Mouse (Mus musculus) B cell, adult 62 days (primary cell): ENCODE results near the gene Eef2. TPM values are rescaled to one million over a fixed set of nuclear protein-coding genes. Genes with fewer than 3 reads are reported as not detected.

ENCODE experiments used
- total RNA-seq: library from RNA; stranded (reverse); gene quantifications from 4 replicates; pipeline ENCODE4 v1.2.4, GENCODE M21; 2023

Gene Eef2
- total RNA-seq, result 1,970 to 2,090 TPM (median 2,027 TPM) in 4 replicates

GRCm38 (mm10) chr10:81176466-81177271, at the start of gene Eef2:
Eef2 (plus strand) TSS chr10:81176631.

GRCm38 (mm10) chr10:81134966-81135681, 41.3 kb upstream of the Eef2 start, which contains the start of gene Zbtb7a:
Zbtb7a (plus strand) TSS chr10:81135220.

GRCm38 (mm10) chr10:81167200-81168086, 9.0 kb upstream of the Eef2 start, which contains the start of gene Pias4:
Pias4 (minus strand) TSS chr10:81167923.

DNA sequence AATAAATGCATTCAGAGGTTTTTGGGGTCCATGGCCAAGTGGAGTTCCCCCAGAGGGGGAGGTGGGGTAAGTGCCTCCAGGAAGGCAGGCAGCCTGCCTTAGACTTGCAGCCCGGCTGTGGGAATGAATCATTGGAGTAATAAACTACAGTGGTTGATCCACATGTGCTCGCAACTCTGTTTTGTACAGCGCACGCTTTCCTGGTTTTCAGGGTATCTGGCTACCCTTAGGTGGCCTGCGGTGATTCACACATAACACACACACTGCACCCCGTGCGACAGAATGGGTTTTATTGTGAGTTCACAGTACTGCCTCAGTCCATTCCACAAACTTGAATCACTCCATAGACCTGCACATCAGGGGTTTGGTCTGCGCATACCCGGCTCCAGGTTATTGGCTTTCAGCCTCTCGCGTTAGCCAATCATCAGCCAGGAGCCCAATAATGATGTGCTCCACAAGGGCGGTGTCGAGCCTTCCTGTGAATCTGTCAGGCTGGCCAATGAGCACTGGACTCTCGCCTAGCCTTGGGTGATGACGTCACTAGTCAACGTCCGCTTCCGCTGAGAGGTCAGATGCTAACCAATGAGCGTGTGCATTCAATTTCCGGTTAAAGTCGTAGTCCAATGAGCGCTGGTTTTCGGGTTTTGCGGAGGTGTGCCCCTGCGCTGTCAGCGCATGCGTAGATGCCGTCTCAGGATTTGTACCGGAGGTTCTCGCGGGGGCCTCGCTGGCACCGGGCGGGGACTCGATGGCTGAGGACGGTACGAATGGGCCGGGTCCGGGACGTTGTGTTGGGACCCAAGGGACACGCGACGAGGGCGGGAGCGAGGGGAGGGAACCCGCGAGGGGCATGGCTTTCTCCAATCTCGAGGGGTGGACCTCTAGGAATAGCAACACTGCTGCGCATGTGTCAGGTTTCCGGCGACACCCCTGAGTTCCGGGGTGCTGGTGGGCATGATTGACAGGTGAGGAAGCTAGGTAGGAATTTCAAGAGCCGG, 6.2 kb downstream of the Eef2 start, which contains the start of gene Dapk3:
Gene Dapk3, plus strand, starts transcription at position 670 of the 998 bp plus-strand sequence.

DNA sequence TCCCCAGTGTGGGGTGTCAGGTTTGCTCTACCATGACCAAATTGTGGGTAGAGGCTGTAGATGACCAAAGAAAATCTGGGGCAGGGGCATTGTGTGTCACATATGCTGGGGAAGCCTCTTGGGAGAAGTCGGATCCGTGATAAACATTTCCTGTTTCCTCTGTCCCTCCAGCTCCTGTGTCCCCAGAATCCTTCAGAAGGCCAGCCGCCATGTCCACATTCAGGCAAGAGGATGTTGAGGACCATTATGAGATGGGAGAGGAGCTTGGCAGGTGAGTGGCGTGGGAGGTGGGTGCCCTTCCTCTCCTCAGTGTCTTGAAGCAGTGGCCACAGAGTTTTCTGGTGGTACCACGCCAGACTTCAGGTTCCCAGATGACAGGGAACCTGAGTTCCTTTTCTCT, 7.4 kb downstream of the Eef2 start, which contains the start of gene 4930442H23Rik:
Gene 4930442H23Rik, minus strand, starts transcription at position 45 of the 400 bp plus-strand sequence.

DNA sequence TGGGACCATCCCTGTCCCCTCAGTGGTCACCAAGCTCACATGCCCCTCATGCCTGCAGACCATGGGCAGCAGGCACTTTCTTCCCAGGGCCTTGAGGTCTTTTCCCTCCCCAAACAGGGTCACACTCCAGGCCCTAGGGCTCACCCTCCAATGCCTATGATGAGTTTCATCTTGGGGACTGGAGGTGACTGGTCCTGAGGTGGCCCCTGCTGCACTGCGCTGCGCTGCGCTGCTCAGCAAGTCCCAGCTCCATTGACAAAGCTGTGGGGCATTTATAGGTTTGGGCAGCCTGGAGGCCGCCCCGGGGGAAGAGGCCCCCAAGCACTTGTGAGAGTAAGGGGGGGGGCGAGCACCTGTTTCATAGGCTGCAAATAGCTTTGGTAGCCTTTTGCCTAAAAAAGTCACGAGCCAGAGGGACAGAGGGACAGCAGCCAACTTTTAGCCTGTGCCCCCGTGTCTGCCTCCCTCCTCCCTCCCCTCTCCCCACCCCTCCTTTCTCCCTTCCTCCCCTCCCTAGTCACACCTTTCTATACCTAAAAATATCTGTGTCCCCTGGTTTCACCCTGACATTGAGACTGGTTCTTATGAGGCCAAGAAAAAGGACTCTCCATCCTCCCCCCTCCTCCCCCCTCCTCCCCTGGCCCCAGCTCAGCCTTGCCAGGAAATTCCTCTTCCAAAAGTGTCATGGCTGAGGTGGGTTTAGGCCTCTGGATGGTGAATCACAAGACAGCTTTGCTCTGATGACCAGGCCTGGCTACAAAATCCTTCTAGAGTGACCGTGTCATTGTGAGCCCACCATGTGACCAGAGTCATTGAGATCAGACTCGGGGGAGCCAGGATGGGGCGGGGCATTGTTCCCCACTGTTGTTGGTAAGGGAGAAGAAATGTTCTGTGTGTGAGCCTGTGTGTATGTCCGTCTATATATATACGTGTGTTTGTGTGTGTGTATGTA, 25.7 kb downstream of the Eef2 start, which contains the start of gene Nmrk2:
Gene Nmrk2, minus strand, starts transcription at position 245 of the 952 bp plus-strand sequence.

DNA sequence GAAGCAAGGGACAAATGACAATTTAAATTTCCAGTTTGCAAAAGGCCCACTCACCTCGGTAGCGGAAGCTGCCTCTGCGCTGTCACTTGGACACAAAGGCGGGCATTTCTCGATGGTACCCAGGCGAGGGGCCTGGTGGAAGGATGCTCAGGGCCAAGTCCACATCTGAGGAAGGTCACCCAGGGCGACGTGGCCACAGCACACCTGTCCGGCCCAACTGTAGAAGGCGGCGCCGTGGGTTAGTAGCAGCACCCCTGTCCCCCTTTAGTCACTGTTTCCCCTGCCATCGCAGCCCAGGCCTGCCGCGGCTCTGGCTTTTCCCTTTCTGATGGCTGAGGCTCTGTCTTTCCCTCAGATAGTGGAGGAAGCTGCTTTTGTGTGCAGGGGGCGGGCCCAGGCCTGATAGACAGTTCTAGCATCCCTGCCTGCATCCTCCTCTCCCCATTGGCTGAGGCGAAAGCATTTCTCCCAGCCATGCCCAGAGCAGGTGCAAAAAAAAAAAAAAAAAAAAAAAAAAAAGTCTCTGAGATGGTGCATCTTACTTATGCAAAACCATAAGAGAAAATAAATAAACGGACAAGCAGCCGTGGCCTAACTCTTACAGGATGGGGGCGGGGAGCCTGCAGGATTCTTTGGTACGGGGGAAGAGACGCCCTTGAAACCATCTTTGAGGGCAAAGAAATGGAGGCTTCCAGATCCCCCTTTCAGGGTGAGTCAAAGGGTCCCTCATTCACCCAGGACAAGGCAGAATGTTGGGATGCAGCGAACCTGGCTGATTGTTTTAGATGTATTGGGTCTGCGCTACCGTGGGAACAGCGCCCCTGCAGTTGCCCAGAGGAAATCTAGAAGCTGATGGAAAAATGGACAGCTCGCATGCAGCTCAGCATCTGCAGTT, 54.3 kb downstream of the Eef2 start, which contains the start of gene Atcay:
Gene Atcay, minus strand, starts transcription at position 396 of the 895 bp plus-strand sequence.

Other genes with a start within 250 kb of the Eef2 start
- 39.7 to 58.7 TPM (median 48.3 TPM) in 4 replicates for gene Gadd45b, start 246.6 kb upstream of the Eef2 start, total RNA-seq
- gene Gng7, start 161.7 kb upstream of the Eef2 start, total RNA-seq, result 0.27 to 1.4 TPM (median 0.43 TPM) in 4 replicates
- gene Diras1, start 151.0 kb upstream of the Eef2 start, total RNA-seq, result not detected in 4 replicates
- 11.2 to 15.3 TPM (median 11.6 TPM) in 4 replicates for gene Slc39a3, start 139.2 kb upstream of the Eef2 start, total RNA-seq
- gene Sgta, start 116.5 kb upstream of the Eef2 start, total RNA-seq, result 61.8 to 68.8 TPM (median 65.7 TPM) in 4 replicates
- 13.8 to 17.5 TPM (median 15.7 TPM) in 4 replicates for gene Thop1, start 106.6 kb upstream of the Eef2 start, total RNA-seq
- gene Creb3l3, start 77.8 kb upstream of the Eef2 start, total RNA-seq, result not detected in 4 replicates
- 140 to 154 TPM (median 146 TPM) in 4 replicates for gene Map2k2, start 70.7 kb upstream of the Eef2 start, total RNA-seq
- 102 to 107 TPM (median 105 TPM) in 4 replicates for gene Zbtb7a, start 41.4 kb upstream of the Eef2 start, total RNA-seq
- 60.6 to 70.8 TPM (median 66.5 TPM) in 4 replicates for gene Pias4, start 8.7 kb upstream of the Eef2 start, total RNA-seq
- 79.2 to 84.3 TPM (median 81.9 TPM) in 4 replicates for gene Dapk3, start 6.4 kb downstream of the Eef2 start, total RNA-seq
- gene 4930442H23Rik, start 7.2 kb downstream of the Eef2 start, total RNA-seq, result not detected in 4 replicates
- gene Nmrk2, start 25.4 kb downstream of the Eef2 start, total RNA-seq, result not detected in 4 replicates
- gene Atcay, start 54.2 kb downstream of the Eef2 start, total RNA-seq, result not detected in 4 replicates
- gene Zfr2, start 56.5 kb downstream of the Eef2 start, total RNA-seq, result 4.3 to 6.4 TPM (median 4.6 TPM) in 4 replicates
- gene Matk, start 76.3 kb downstream of the Eef2 start, total RNA-seq, result 25.9 to 37.1 TPM (median 29.9 TPM) in 4 replicates
- gene Mrpl54, start 90.3 kb downstream of the Eef2 start, total RNA-seq, result 120 to 145 TPM (median 129 TPM) in 4 replicates
- 22.1 to 30.5 TPM (median 26.9 TPM) in 4 replicates for gene Apba3, start 90.3 kb downstream of the Eef2 start, total RNA-seq
- gene Tjp3, start 115.0 kb downstream of the Eef2 start, total RNA-seq, result 11.7 to 14.1 TPM (median 12.2 TPM) in 4 replicates
- gene Pip5k1c, start 116.3 kb downstream of the Eef2 start, total RNA-seq, result 147 to 164 TPM (median 158 TPM) in 4 replicates
- gene Cactin, start 144.5 kb downstream of the Eef2 start, total RNA-seq, result 45.5 to 50.8 TPM (median 48.1 TPM) in 4 replicates
- 3.3 to 4.4 TPM (median 3.7 TPM) in 4 replicates for gene Tbxa2r, start 152.1 kb downstream of the Eef2 start, total RNA-seq
- 0.57 to 1.1 TPM (median 0.80 TPM) in 4 replicates for gene Gipc3, start 166.6 kb downstream of the Eef2 start, total RNA-seq
- 71.5 to 76.8 TPM (median 75.7 TPM) in 4 replicates for gene Hmg20b, start 173.8 kb downstream of the Eef2 start, total RNA-seq
- 8.7 to 13.6 TPM (median 9.9 TPM) in 4 replicates for gene Mfsd12, start 180.9 kb downstream of the Eef2 start, total RNA-seq
- gene 4930404N11Rik, start 189.2 kb downstream of the Eef2 start, total RNA-seq, result 5.0 to 8.0 TPM (median 6.8 TPM) in 4 replicates
- gene Fzr1, start 201.9 kb downstream of the Eef2 start, total RNA-seq, result 41.9 to 52.4 TPM (median 51.6 TPM) in 4 replicates
- gene Dohh, start 207.8 kb downstream of the Eef2 start, total RNA-seq, result 37.0 to 49.1 TPM (median 44.0 TPM) in 4 replicates
- 1.4 to 3.0 TPM (median 2.2 TPM) in 4 replicates for gene Gm48551, start 207.8 kb downstream of the Eef2 start, total RNA-seq
- gene Gm48552, start 212.4 kb downstream of the Eef2 start, total RNA-seq, result 2.3 to 8.8 TPM (median 6.4 TPM) in 4 replicates
- gene Smim24, start 216.4 kb downstream of the Eef2 start, total RNA-seq, result 4.3 to 8.4 TPM (median 7.4 TPM) in 4 replicates